Comparison of ENCODE assay signal across 22 mouse cellular contexts in genomic region chr15:64015451-64015850, GRCm38 (mm10). TPM values are rescaled to one million over a fixed set of nuclear protein-coding genes. Genes with fewer than 3 reads are reported as not detected.
A peak's percentile ranks its signal among the peaks of the same experiment; 100 is the strongest.
DNase-seq lines count a peak whose midpoint lies in the region; ATAC-seq and TF ChIP-seq lines count a peak whose summit lies in the region.
"Had no signal": no experiment of that assay in that cellular context is flagged by ENCODE, and none has a peak within 500 bp of the region (broad histone marks: within the 10 kb centered on the region; RNA-seq: fewer than 3 reads in every experiment).

No protein-coding gene starts in this region.

- ATAC-seq in cerebellum, adult (ENCODE audit: insufficient number of reproducible peaks, low FRiP score, low TSS enrichment): 0 out of 2 replicates have a peak, but pooled peaks have one; percentile 23
- no peak for ATAC-seq in intestine, embryonic 14.5 days (replicated peaks; ENCODE audit: low FRiP score, low TSS enrichment, low read depth)
- ATAC-seq in intestine, postnatal 0 days: no peak
- ATAC-seq: activated CD4-positive, CD25-positive, alpha-beta regulatory T cell, adult 4 months; forebrain, embryonic 13.5 days; forebrain, embryonic 16.5 days; intestine, embryonic 16.5 days had no signal

- no peak overlapping the region for H3K4me2 ChIP-seq in intestine, embryonic 14.5 days (ENCODE audit: low read length)
- H3K4me2 ChIP-seq in intestine, postnatal 0 days (replicated peaks; ENCODE audit: low read depth): no peak overlapping the region
- H3K4me2 ChIP-seq: forebrain, embryonic 13.5 days; heart, embryonic 12.5 days; heart, embryonic 15.5 days; hindbrain, embryonic 15.5 days had no signal

- H3K9me3 ChIP-seq in intestine, embryonic 14.5 days (ENCODE audit: control insufficient read depth, low read length): no peaks in the 10 kb centered on the region
- no peaks in the 10 kb centered on the region for H3K9me3 ChIP-seq in intestine, postnatal 0 days (ENCODE audit: control insufficient read depth)
- H3K9me3 ChIP-seq: forebrain, embryonic 10.5 days; forebrain, embryonic 13.5 days; heart, embryonic 12.5 days; heart, embryonic 15.5 days; hindbrain, embryonic 15.5 days had no signal

- intact Hi-C loops in heart, postnatal 14 days (cut with DNase I): no loop called here

- peaks cover 9% of the 10 kb centered on the region; the same call in 1 of the 2 replicates for H3K4me1 ChIP-seq in intestine, embryonic 14.5 days (replicated peaks; ENCODE audit: control insufficient read depth, insufficient read depth, low read length)
- no peaks in the 10 kb centered on the region for H3K4me1 ChIP-seq in intestine, postnatal 0 days (replicated peaks; ENCODE audit: control insufficient read depth, insufficient read depth, low read length)
- H3K4me1 ChIP-seq: forebrain, embryonic 13.5 days had no signal

- no peak for DNase-seq in cerebellum, postnatal 36 days
- peak; percentile 63 for DNase-seq in heart, adult 11 months
- no peak for DNase-seq in heart, postnatal 14 days
- DNase-seq in intestine, embryonic 14.5 days (ENCODE audit: low spot score): peak; percentile 50
- DNase-seq: adrenal gland, adult 8-10 months; adrenal gland, postnatal 25 days; cerebellum, postnatal 10 days; gastrocnemius, postnatal 25 days; heart, adult 2 months; heart, postnatal 10 days; heart, postnatal 4 days; kidney, adult 2 months had no signal

- no peak overlapping the region for H3K9ac ChIP-seq in intestine, embryonic 14.5 days (ENCODE audit: low read length)
- H3K9ac ChIP-seq in intestine, postnatal 0 days (ENCODE audit: low read depth, low read length): no peak overlapping the region
- H3K9ac ChIP-seq: forebrain, embryonic 13.5 days; heart, embryonic 12.5 days; heart, embryonic 15.5 days; hindbrain, embryonic 15.5 days had no signal

- H3K4me3 ChIP-seq in intestine, embryonic 14.5 days (ENCODE audit: low read depth, low read length): no peak overlapping the region
- no peak overlapping the region for H3K4me3 ChIP-seq in intestine, postnatal 0 days (ENCODE audit: low read depth, low read length)
- H3K4me3 ChIP-seq: forebrain, embryonic 10.5 days; forebrain, embryonic 13.5 days; heart, adult 2 months; heart, embryonic 12.5 days; heart, embryonic 15.5 days; hindbrain, embryonic 15.5 days had no signal

- no peaks in the 10 kb centered on the region for H3K36me3 ChIP-seq in intestine, embryonic 14.5 days (ENCODE audit: control insufficient read depth, insufficient read depth, low read length)
- no peaks in the 10 kb centered on the region for H3K36me3 ChIP-seq in intestine, postnatal 0 days (ENCODE audit: control insufficient read depth, insufficient read depth)
- H3K36me3 ChIP-seq: forebrain, embryonic 10.5 days; heart, embryonic 12.5 days; heart, embryonic 15.5 days; hindbrain, embryonic 15.5 days had no signal

- no peak overlapping the region for H3K27ac ChIP-seq in intestine, embryonic 14.5 days (ENCODE audit: low read depth)
- no peak overlapping the region for H3K27ac ChIP-seq in intestine, postnatal 0 days (ENCODE audit: low read depth, low read length)
- H3K27ac ChIP-seq: forebrain, embryonic 10.5 days; forebrain, embryonic 13.5 days; heart, adult 2 months; heart, embryonic 15.5 days; hindbrain, embryonic 15.5 days had no signal

- H3K27me3 ChIP-seq in intestine, embryonic 14.5 days (replicated peaks; ENCODE audit: control insufficient read depth, insufficient read depth, low read length): no peaks in the 10 kb centered on the region
- no peaks in the 10 kb centered on the region for H3K27me3 ChIP-seq in intestine, postnatal 0 days (replicated peaks; ENCODE audit: control insufficient read depth, insufficient read depth, low read length)
- H3K27me3 ChIP-seq: forebrain, embryonic 13.5 days; heart, embryonic 12.5 days; heart, embryonic 15.5 days; hindbrain, embryonic 15.5 days had no signal

- 54% methylated on average over 11 of the region's 11 CpGs for WGBS in intestine, embryonic 14.5 days
- WGBS in intestine, postnatal 0 days: 71% methylated on average over 11 of the region's 11 CpGs

- no peak for TF ChIP-seq CTCF in intestine, postnatal 0 days (IDR thresholded peaks at IDR 0.05; ENCODE audit: low read depth)

RNA-seq across cellular contexts. Expression of gene Fam49b, which starts 44.8 kb away (rescaled TPM):
- 10 to 100 TPM; 23.5 to 29.4 TPM for total RNA-seq in heart, postnatal 14 days (2021)
- 76.8 and 79.3 TPM in 2 replicates for polyA plus RNA-seq in intestine, embryonic 14.5 days (2014; fragmentation: Nextera tagmentation; extraction: Ambion mirVana)
- polyA plus RNA-seq in intestine, postnatal 0 days (2015; fragmentation: Nextera tagmentation; extraction: Ambion mirVana): 43.0 and 50.1 TPM in 2 replicates

Comparison
In these comparisons a context has a peak if more than half of its experiments do, and no peak if none do; other contexts are left out.
1. DNase-seq: peak in heart, adult 11 months (single experiment) and intestine, embryonic 14.5 days (single experiment); none in cerebellum, postnatal 36 days (0 of 2) and heart, postnatal 14 days (0 of 2).